Mouse (Mus musculus) thymus, adult 2 months (tissue): ENCODE data around the gene Fam240b. TPM values are rescaled to one million over a fixed set of nuclear protein-coding genes. Genes with fewer than 3 reads are reported as not detected.
"Not testable (repeated sequence)": the region's sequence is repeated elsewhere in the genome, so short reads cannot be mapped to it uniquely, and the experiment has no call there.

Experiments
- DNase-seq: peaks from one replicate; pipeline ENCODE4 v3.0.0; 2021
- H3K27ac ChIP-seq: fragments of 200-500 bp; 2 replicates; pipeline ENCODE4 v1.5.1; 2012; ENCODE audit warnings: low read length, control low read depth; ENCODE audit not compliant: control insufficient read depth, insufficient read depth
- H3K27me3 ChIP-seq: fragments of 200-500 bp; 2 replicates; pipeline ENCODE4 v1.6.1; 2012; ENCODE audit warnings: mild to moderate bottlenecking, low read length, moderate library complexity, mixed read lengths; ENCODE audit not compliant: control insufficient read depth, insufficient read depth
- H3K36me3 ChIP-seq: fragments of 200-500 bp; 2 replicates; pipeline ENCODE4 v1.6.1; 2012; ENCODE audit warnings: mild to moderate bottlenecking, low read length, moderate library complexity; ENCODE audit not compliant: control insufficient read depth, insufficient read depth
- H3K4me1 ChIP-seq: fragments of 200-500 bp; replicated peaks from 2 replicates; pipeline ENCODE4 v1.6.1; 2012; ENCODE audit warnings: low read length; ENCODE audit not compliant: control insufficient read depth, insufficient read depth
- H3K4me3 ChIP-seq: fragments of 200-500 bp; 2 replicates; pipeline ENCODE4 v1.5.1; 2012; ENCODE audit warnings: mild to moderate bottlenecking, low read length, control low read depth, moderate library complexity; ENCODE audit not compliant: control insufficient read depth, insufficient read depth
- CTCF ChIP-seq: fragments of 200-500 bp; IDR thresholded peaks from 2 replicates; pipeline ENCODE4 v1.5.1; 2012; ENCODE audit warnings: mild to moderate bottlenecking, control low read depth, low read length, moderate library complexity, borderline replicate concordance; ENCODE audit not compliant: control insufficient read depth, poor library complexity, insufficient read depth; ENCODE audit errors: extremely low read depth
- POLR2A ChIP-seq: fragments of 200-500 bp; IDR thresholded peaks from 2 replicates; pipeline ENCODE4 v1.6.1; 2012; ENCODE audit warnings: mild to moderate bottlenecking, low read length, control low read depth, moderate library complexity; ENCODE audit not compliant: control insufficient read depth, poor library complexity, insufficient read depth; ENCODE audit errors: extremely low read depth
- WGBS: fragments of 180-500 bp; shearing (Covaris S2); methylation state at CpG from one replicate; pipeline ENCODE4 v1.1.7; 2018; 5-methylcytosine and 5-hydroxymethylcytosine counted together
- polyA plus RNA-seq: library from polyadenylated mRNA; depleted of rRNA; stranded (reverse); fragments of >200 nt; gene quantifications from 2 replicates; pipeline ENCODE4 v1.2.3, GENCODE M21; 2012

The Fam240b gene
- polyA plus RNA-seq, 1 experiment: not detected

DNA sequence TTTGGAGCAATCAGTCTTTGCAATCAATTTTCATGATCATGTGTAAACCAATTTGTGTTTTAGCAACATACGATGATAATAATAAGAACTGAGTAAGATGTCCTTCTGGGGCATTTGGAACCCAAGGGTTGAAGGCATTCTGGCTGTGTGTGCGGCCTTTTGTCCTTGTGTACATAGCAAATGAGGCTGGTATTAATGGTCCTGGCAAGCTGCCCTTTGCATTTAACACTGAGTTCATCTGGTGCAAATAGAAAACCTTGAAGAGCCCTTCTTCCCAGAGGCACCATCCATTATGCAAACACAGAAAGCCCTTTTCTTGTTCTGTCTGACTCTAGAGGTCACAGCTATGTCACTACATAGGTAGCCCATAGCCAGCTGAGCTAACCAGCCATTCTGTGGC lies 35.0 kb downstream of the Fam240b start:
- WGBS: 97% methylated on average over 2 of the region's 2 CpGs
- Histone ChIP-seq H3K4me3 (no peak overlapping the region), H3K36me3 (no peaks in the 10 kb centered on the region), H3K27ac (no peak overlapping the region), H3K4me1 (no peaks in the 10 kb centered on the region), H3K27me3 (no peaks in the 10 kb centered on the region)
- no peak for DNase-seq
- TF ChIP-seq POLR2A (no peak), CTCF (no peak)

DNA sequence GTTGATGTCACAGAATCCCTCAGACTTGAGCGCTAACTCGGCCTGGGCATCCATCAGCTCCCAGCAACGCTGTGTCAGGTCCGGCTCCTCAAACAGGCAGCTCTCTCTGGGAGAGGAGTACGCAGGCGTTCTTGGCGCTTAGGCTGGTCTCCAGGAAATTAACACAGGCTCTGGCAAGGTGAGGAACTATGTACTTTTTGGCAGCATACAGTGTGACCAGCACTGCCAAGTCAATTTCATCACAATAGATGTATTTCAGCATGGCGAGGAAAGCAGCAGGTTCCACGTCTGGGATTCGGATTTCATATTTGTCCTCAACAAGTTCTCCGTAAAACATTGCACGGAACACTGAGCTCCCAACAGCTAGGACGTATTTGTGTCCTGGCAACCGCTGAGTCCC lies 39.4 kb downstream of the Fam240b start:
- H3K27ac ChIP-seq: no peak overlapping the region
- 96% methylated on average over 14 of the region's 14 CpGs for WGBS
- TF ChIP-seq CTCF: no peak
- TF ChIP-seq POLR2A: no peak
- no peaks in the 10 kb centered on the region for H3K36me3 ChIP-seq
- no peaks in the 10 kb centered on the region for H3K27me3 ChIP-seq
- H3K4me3 ChIP-seq: no peak overlapping the region
- no peaks in the 10 kb centered on the region for H3K4me1 ChIP-seq
- DNase-seq: no peak

DNA sequence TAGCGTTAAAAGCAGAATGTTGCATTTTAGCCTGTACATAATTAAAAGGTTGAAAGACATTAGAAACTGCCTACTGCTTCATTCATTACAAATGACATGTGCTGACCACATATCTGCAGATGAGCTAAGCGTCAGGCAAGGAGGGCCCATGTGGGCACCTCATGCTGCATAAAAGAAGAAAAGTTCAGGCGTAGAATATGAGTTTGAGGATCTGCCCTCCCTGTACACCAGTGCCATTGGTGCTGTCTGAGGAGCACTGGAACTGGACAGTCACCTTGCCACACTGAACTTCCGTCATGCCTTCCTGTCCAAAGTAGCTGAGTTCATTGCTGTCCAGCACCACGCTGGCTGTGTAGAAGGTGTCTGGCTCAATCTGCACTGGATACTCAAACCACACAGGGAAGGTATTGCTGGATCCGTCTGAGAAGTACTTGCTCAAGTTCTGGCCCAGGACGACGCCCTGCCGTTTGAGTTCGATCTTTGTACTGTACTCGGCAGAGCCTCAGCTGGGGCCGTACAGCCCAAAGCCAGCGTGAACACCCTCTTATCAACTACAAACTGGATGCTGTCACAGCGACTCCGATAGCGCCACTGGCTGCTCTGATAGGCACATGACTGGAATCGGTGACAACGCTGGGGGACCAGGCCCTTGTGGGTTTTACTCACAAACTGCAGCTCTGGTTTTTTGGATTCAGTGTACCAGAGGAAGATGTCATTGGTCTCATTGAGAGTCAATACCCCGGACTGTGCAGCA lies 40.2 kb downstream of the Fam240b start:
- not testable (repeated sequence) for DNase-seq, H3K27me3 ChIP-seq, H3K27ac ChIP-seq, H3K4me3 ChIP-seq, H3K4me1 ChIP-seq, H3K36me3 ChIP-seq
- 94% methylated on average over 19 of the region's 19 CpGs for WGBS

DNA sequence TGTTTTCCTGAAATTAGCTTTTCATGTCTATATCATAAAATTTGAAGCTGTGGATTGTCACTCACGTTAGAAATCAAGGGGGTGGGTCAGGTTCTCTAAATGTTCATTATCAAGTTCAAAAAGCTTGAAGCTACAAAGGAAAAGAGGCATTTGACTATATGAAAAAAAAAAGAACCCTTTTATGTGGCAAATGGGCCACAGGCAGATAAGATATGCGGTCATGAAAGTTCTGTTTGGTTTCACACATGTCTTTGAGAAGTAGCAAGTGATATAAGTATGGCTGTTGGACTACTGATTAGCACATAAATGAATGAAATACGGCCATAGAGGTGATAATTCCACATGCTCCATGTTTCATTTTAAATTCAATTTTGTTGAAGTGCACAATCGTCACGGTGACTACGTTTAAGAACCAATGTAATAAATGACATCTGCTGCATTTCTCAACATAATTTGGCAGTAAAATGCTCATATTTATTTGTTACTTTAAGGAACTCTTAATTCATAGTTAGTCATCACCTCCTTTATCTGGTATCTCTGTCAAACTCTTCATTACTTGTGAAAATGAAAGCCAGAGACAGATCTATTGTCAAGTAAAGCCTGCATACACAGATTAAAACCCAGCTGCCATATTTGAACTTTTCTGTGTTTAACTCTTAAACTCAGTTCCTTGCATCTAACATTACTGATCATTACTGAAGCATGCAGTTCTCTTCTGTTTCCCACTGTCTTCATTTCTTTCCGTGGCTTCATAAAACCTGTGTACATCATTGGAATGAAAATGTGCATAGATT lies 47.4 kb downstream of the Fam240b start:
- DNase-seq: no peak
- 52% methylated on average over 7 of the region's 7 CpGs for WGBS
- Histone ChIP-seq H3K4me1 (no peaks in the 10 kb centered on the region), H3K36me3 (no peaks in the 10 kb centered on the region), H3K27me3 (no peaks in the 10 kb centered on the region; the same call in 1 of the 2 replicates), H3K4me3 (no peak overlapping the region), H3K27ac (no peak overlapping the region)
- TF ChIP-seq CTCF: no peak
- TF ChIP-seq POLR2A: no peak

DNA sequence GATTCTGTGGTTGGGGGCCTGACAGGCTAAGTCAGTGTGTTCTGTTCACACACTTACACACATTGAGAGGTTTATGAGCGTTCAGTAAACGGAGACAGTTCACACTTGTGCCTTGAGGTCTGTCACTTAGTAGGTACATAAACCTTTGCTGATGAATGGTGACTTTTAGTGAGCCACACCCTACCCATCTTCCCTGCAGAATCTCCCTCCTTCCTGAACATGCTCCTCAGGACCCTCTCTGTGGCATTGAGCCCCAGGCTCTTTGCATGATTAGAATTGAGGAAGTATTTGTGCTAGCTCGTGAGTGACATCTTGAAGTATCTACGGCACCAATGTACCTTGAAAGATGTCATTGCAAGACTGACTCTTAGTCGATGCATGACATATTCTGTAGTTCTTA lies 48.9 kb downstream of the Fam240b start:
- TF ChIP-seq CTCF (no peak), POLR2A (no peak)
- H3K27me3 ChIP-seq: no peaks in the 10 kb centered on the region; the same call in 1 of the 2 replicates
- 65% methylated on average over 5 of the region's 5 CpGs for WGBS
- H3K36me3 ChIP-seq: no peaks in the 10 kb centered on the region
- H3K4me1 ChIP-seq: no peaks in the 10 kb centered on the region
- no peak for DNase-seq
- no peak overlapping the region for H3K4me3 ChIP-seq
- H3K27ac ChIP-seq: no peak overlapping the region

DNA sequence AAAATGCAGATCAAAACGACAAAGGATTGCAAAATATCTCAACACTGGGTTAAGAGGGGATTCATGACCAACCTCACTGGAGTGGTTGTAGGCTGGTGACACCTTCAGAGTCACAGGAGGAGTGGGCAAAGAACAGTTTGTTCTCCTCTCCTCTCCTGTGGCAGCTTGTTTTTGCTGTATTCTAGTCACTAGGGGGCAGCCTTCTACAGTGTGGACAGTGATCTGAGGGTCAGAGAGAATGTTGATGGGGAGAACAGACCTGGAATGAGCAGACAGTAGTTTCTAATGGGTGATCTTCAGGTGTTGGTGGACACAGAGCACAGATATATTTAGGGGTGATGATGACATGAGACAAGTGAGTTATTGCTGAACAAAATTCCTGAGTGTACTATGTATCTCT lies 49.6 kb downstream of the Fam240b start:
- TF ChIP-seq POLR2A (no peak), CTCF (no peak)
- 9% methylated on average over 1 of the region's 1 CpGs for WGBS
- H3K4me3 ChIP-seq: no peak overlapping the region
- no peaks in the 10 kb centered on the region for H3K36me3 ChIP-seq
- H3K27me3 ChIP-seq: no peaks in the 10 kb centered on the region; the same call in 1 of the 2 replicates
- DNase-seq: peak; percentile 28
- no peaks in the 10 kb centered on the region for H3K4me1 ChIP-seq
- no peak overlapping the region for H3K27ac ChIP-seq
